Mouse (Mus musculus) MEL (cell line): ENCODE data around the gene Eif4a2. TPM values are rescaled to one million over a fixed set of nuclear protein-coding genes. Genes with fewer than 3 reads are reported as not detected.

Source experiments
- DNase-seq: peaks from one replicate; pipeline ENCODE4 v3.0.0; 2011; ENCODE audit warnings: low read depth, low spot score
- H3K27ac ChIP-seq: 2 replicates; pipeline ENCODE4 v1.5.1; 2012; ENCODE audit warnings: low read depth, mild to moderate bottlenecking, control low read depth, low read length, moderate library complexity; ENCODE audit not compliant: control insufficient read depth
- H3K27me3 ChIP-seq, 2 experiments: fragments of 150-350 bp in 1 of 2; sonication (generic) in 1 of 2; 2 replicates each; pipeline ENCODE4 v1.6.1; 2012; ENCODE audit warnings: low read length in 2 of 2, mild to moderate bottlenecking in 2 of 2, improper control_type of control experiment in 1 of 2, moderate library complexity in 1 of 2; ENCODE audit not compliant: insufficient read depth in 2 of 2, control insufficient read depth in 1 of 2
- H3K36me3 ChIP-seq, 2 experiments: 2 replicates each; pipeline ENCODE4 v1.6.1; 2012 to 2014; ENCODE audit warnings: low read length in 2 of 2, improper control_type of control experiment in 1 of 2, inconsistent platforms in 1 of 2, mild to moderate bottlenecking in 1 of 2; ENCODE audit not compliant: insufficient read depth in 2 of 2, control insufficient read depth in 1 of 2
- H3K4me1 ChIP-seq, 2 experiments: fragments of 150-350 bp in 1 of 2; sonication (generic) in 1 of 2; 2 replicates each; pipeline ENCODE4 v1.6.1; 2012; ENCODE audit warnings: low read length in 2 of 2, improper control_type of control experiment in 1 of 2, mild to moderate bottlenecking in 1 of 2; ENCODE audit not compliant: insufficient read depth in 2 of 2, control insufficient read depth in 1 of 2
- H3K4me3 ChIP-seq, 2 experiments: fragments of 150-350 bp in 1 of 2; sonication (generic) in 1 of 2; 2 replicates each; pipeline ENCODE4 v1.5.1; 2012; ENCODE audit warnings: low read depth in 2 of 2, low read length in 2 of 2, mild to moderate bottlenecking in 2 of 2, moderate library complexity in 2 of 2, control low read depth in 1 of 2, improper control_type of control experiment in 1 of 2; ENCODE audit not compliant: control insufficient read depth in 1 of 2, insufficient read depth in 1 of 2
- H3K79me2 ChIP-seq: 2 replicates; pipeline ENCODE4 v1.6.1; 2012; ENCODE audit warnings: mild to moderate bottlenecking, low read length, moderate library complexity; ENCODE audit not compliant: control insufficient read depth, poor library complexity, insufficient read depth
- H3K9ac ChIP-seq: 2 replicates; pipeline ENCODE4 v1.6.1; 2012; ENCODE audit warnings: low read depth, mild to moderate bottlenecking, control low read depth, low read length, moderate library complexity; ENCODE audit not compliant: control insufficient read depth, poor library complexity, severe bottlenecking
- H3K9me3 ChIP-seq: fragments of 150-350 bp; sonication (generic); replicated peaks from 2 replicates; pipeline ENCODE4 v1.6.1; 2012; ENCODE audit warnings: mild to moderate bottlenecking, low read length, improper control_type of control experiment, moderate library complexity; ENCODE audit not compliant: insufficient read depth
- BHLHE40 ChIP-seq: IDR thresholded peaks from 2 replicates; pipeline ENCODE4 v1.6.1; 2012; ENCODE audit warnings: low read depth, mild to moderate bottlenecking, inconsistent platforms, low read length, improper control_type of control experiment, borderline replicate concordance
- CHD2 ChIP-seq: IDR thresholded peaks from 2 replicates; pipeline ENCODE4 v1.6.1; 2011; ENCODE audit warnings: low read length, improper control_type of control experiment
- CTCF ChIP-seq, 3 experiments: IDR thresholded peaks in 2 of 3; conservative IDR thresholded peaks in 1 of 3; 2 replicates each; pipeline ENCODE4 v1.5.1; 2011 to 2012; ENCODE audit warnings: low read length in 3 of 3, low read depth in 2 of 3, mild to moderate bottlenecking in 2 of 3, improper control_type of control experiment in 1 of 3, inconsistent platforms in 1 of 3, mixed read lengths in 1 of 3, moderate library complexity in 1 of 3; ENCODE audit not compliant: control insufficient read depth in 1 of 3, insufficient read depth in 1 of 3, poor library complexity in 1 of 3, severe bottlenecking in 1 of 3
- E2F4 ChIP-seq: IDR thresholded peaks from 2 replicates; pipeline ENCODE4 v1.6.1; 2011; ENCODE audit warnings: low read depth, low read length, improper control_type of control experiment, borderline replicate concordance
- ETS1 ChIP-seq: IDR thresholded peaks from 2 replicates; pipeline ENCODE4 v1.6.1; 2012; ENCODE audit warnings: low read depth, mild to moderate bottlenecking, inconsistent platforms, low read length, improper control_type of control experiment, moderate library complexity
- GABPA ChIP-seq: IDR thresholded peaks from 2 replicates; pipeline ENCODE4 v1.6.1; 2012; ENCODE audit warnings: low read depth, mild to moderate bottlenecking, inconsistent platforms, low read length, improper control_type of control experiment, moderate library complexity
- GATA1 ChIP-seq: IDR thresholded peaks from 2 replicates; pipeline ENCODE4 v1.6.1; 2011; ENCODE audit warnings: low read depth, low read length, improper control_type of control experiment
- JUND ChIP-seq: IDR thresholded peaks from 2 replicates; pipeline ENCODE4 v1.6.1; 2011; ENCODE audit warnings: low read depth, mild to moderate bottlenecking, improper control_type of control experiment, low read length
- KAT2A ChIP-seq: conservative IDR thresholded peaks from 2 replicates; pipeline ENCODE4 v1.6.1; 2012; ENCODE audit warnings: low read depth, low read length, improper control_type of control experiment, inconsistent platforms
- MAFK ChIP-seq: IDR thresholded peaks from 2 replicates; pipeline ENCODE4 v1.6.1; 2011; ENCODE audit warnings: low read depth, mild to moderate bottlenecking, low read length, improper control_type of control experiment, borderline replicate concordance
- MAX ChIP-seq: IDR thresholded peaks from 2 replicates; pipeline ENCODE4 v1.6.1; 2011; ENCODE audit warnings: low read length, improper control_type of control experiment
- MAZ ChIP-seq: IDR thresholded peaks from 2 replicates; pipeline ENCODE4 v1.6.1; 2012; ENCODE audit warnings: low read depth, mild to moderate bottlenecking, inconsistent platforms, low read length, improper control_type of control experiment
- NELFE ChIP-seq: IDR thresholded peaks from 2 replicates; pipeline ENCODE4 v1.6.1; 2011; ENCODE audit warnings: low read depth, low read length, improper control_type of control experiment
- NRF1 ChIP-seq: IDR thresholded peaks from 2 replicates; pipeline ENCODE4 v1.6.1; 2014; ENCODE audit warnings: low read depth, mild to moderate bottlenecking, inconsistent platforms, low read length, improper control_type of control experiment, moderate library complexity; ENCODE audit not compliant: poor library complexity, insufficient read depth, severe bottlenecking
- POLR2A ChIP-seq, 2 experiments: IDR thresholded peaks; 2 replicates each; pipeline ENCODE4 v1.6.1; 2011 to 2012; ENCODE audit warnings: low read length in 2 of 2, mild to moderate bottlenecking in 2 of 2, control low read depth in 1 of 2, improper control_type of control experiment in 1 of 2, low read depth in 1 of 2, moderate library complexity in 1 of 2; ENCODE audit not compliant: control insufficient read depth in 1 of 2, insufficient read depth in 1 of 2, poor library complexity in 1 of 2
- POLR2AphosphoS2 ChIP-seq: IDR thresholded peaks from 2 replicates; pipeline ENCODE4 v1.6.1; 2011; ENCODE audit warnings: low read length, improper control_type of control experiment
- POLR2AphosphoS5 ChIP-seq: IDR thresholded peaks from 2 replicates; pipeline ENCODE4 v1.6.1; 2012; ENCODE audit warnings: low read depth, borderline replicate concordance, mild to moderate bottlenecking, inconsistent platforms, low read length, moderate library complexity, mixed read lengths
- SMC3 ChIP-seq: IDR thresholded peaks from 2 replicates; pipeline ENCODE4 v1.6.1; 2011; ENCODE audit warnings: low read depth, low read length, improper control_type of control experiment
- TCF12 ChIP-seq: IDR thresholded peaks from 2 replicates; pipeline ENCODE4 v1.6.1; 2014; ENCODE audit warnings: low read depth, mild to moderate bottlenecking, inconsistent platforms, low read length, improper control_type of control experiment, moderate library complexity
- USF2 ChIP-seq, 2 experiments: IDR thresholded peaks; 2 replicates each; pipeline ENCODE4 v1.6.1; 2011 to 2012; ENCODE audit warnings: improper control_type of control experiment in 2 of 2, low read length in 2 of 2, borderline replicate concordance in 1 of 2, inconsistent platforms in 1 of 2, low read depth in 1 of 2, mild to moderate bottlenecking in 1 of 2; ENCODE audit not compliant: insufficient read depth in 1 of 2
- ZKSCAN1 ChIP-seq: IDR thresholded peaks from 2 replicates; pipeline ENCODE4 v1.6.1; 2012; ENCODE audit warnings: low read depth, mild to moderate bottlenecking, inconsistent platforms, low read length, improper control_type of control experiment, moderate library complexity
- ZNF384 ChIP-seq: IDR thresholded peaks from 2 replicates; pipeline ENCODE4 v1.6.1; 2012; ENCODE audit warnings: low read depth, mild to moderate bottlenecking, inconsistent platforms, low read length, improper control_type of control experiment
- polyA plus RNA-seq, 2 experiments: library from polyadenylated mRNA; stranded (reverse) in 1 of 2; unstranded in 1 of 2; fragments of >175 nt in 1 of 2; fragments of >200 nt in 1 of 2; gene quantifications; 2 replicates each; pipeline versions ENCODE4 v1.2.1 to v1.2.4; 2012; ENCODE audit warnings: low replicate concordance in 2 of 2, low read depth in 1 of 2; ENCODE audit not compliant: insufficient read length in 2 of 2, insufficient read depth in 1 of 2, missing spikeins in 1 of 2
- total RNA-seq: library from RNA; depleted of rRNA; stranded (reverse); fragments of 300-350 nt; gene quantifications from 2 replicates; pipeline ENCODE4 v1.2.3, GENCODE M21; 2012

Eif4a2 gene
- total and polyA plus RNA-seq, 3 experiments = 248 to 2,083 (median 290) TPM

GRCm38 (mm10) chr16:23130303-23130702 lies 23.1 kb downstream of the Eif4a2 start:
- Histone ChIP-seq H3K27ac (no peak overlapping the region), H3K9ac (no peak overlapping the region), H3K36me3 (peaks cover 0 to 15% of the 10 kb centered on the region in 2 experiments; a peak in 2 of 4 replicates), H3K9me3 (no peaks in the 10 kb centered on the region), H3K79me2 (peaks cover 29% of the 10 kb centered on the region), H3K4me3 (no peak overlapping the region), H3K27me3 (no peaks in the 10 kb centered on the region), H3K4me1 (peaks cover 0 to 13% of the 10 kb centered on the region in 2 experiments; a peak in 2 of 4 replicates)
- DNase-seq = no peak
- no peak for TF ChIP-seq KAT2A
- no peak for TF ChIP-seq MAX
- no peak for TF ChIP-seq CHD2
- no peak for TF ChIP-seq JUND
- no peak for TF ChIP-seq GATA1
- TF ChIP-seq MAZ = no peak
- TF ChIP-seq E2F4 = no peak
- TF ChIP-seq POLR2AphosphoS2 = no peak
- TF ChIP-seq ETS1 = no peak
- no peak for TF ChIP-seq POLR2A (IDR thresholded peaks at IDR 0.05; ENCODE audit: control insufficient read depth in 1 of 2, insufficient read depth in 1 of 2, low read depth in 1 of 2, low read length in 2 of 2, poor library complexity in 1 of 2)
- no peak for TF ChIP-seq TCF12

- Histone ChIP-seq H3K36me3 (peaks cover 0 to 4% of the 10 kb centered on the region in 2 experiments; a peak in 2 of 4 replicates), H3K79me2 (peaks cover 13% of the 10 kb centered on the region), H3K4me1 (peaks cover 0 to 12% of the 10 kb centered on the region in 2 experiments; a peak in 1 of 4 replicates), H3K4me3 (no peak overlapping the region), H3K9me3 (no peaks in the 10 kb centered on the region), H3K27ac (no peak overlapping the region), H3K27me3 (no peaks in the 10 kb centered on the region), H3K9ac (no peak overlapping the region)
- TF ChIP-seq MAFK = no peak
- TF ChIP-seq MAZ = no peak
- TF ChIP-seq ZKSCAN1 = no peak
- no peak for TF ChIP-seq SMC3
- TF ChIP-seq POLR2AphosphoS5 = no peak
- TF ChIP-seq USF2 (IDR thresholded peaks at IDR 0.05; ENCODE audit: borderline replicate concordance in 1 of 2, insufficient read depth in 1 of 2, low read depth in 1 of 2, low read length in 2 of 2) = no peak
- TF ChIP-seq E2F4 = no peak
- no peak for TF ChIP-seq KAT2A
- no peak for TF ChIP-seq POLR2AphosphoS2
- no peak for TF ChIP-seq NRF1
- TF ChIP-seq BHLHE40 = no peak
- no peak for TF ChIP-seq CTCF (IDR thresholded peaks at IDR 0.05 in 2 of 3, conservative IDR thresholded peaks at IDR 0.05 in 1 of 3; ENCODE audit: control insufficient read depth in 1 of 3, insufficient read depth in 1 of 3, low read depth in 2 of 3, low read length in 3 of 3, poor library complexity in 1 of 3, severe bottlenecking in 1 of 3)
- TF ChIP-seq NELFE = no peak
- no peak for TF ChIP-seq ZNF384
- TF ChIP-seq GABPA = no peak
- TF ChIP-seq ETS1 = no peak
- no peak for DNase-seq
These were observed 25.1 kb downstream of the Eif4a2 start for GRCm38 (mm10) chr16:23132336-23132735.
